Mouse (Mus musculus): ENCODE measurements around the gene Pde1a. TPM values are rescaled to one million over a fixed set of nuclear protein-coding genes. Genes with fewer than 3 reads are reported as not detected.

Gene Pde1a
- polyA plus RNA-seq, 1 experiment from 2014 or later, result 17.8 TPM

GRCm38 (mm10) chr2:80014161-80014560 is 115.1 kb downstream of the Pde1a start:
- no peak overlapping the region for H3K4me3 ChIP-seq (ENCODE audit: low read length)
- H3K27me3 ChIP-seq (ENCODE audit: insufficient read depth, low read length), result no peaks in the 10 kb centered on the region
- no peaks in the 10 kb centered on the region for H3K9me3 ChIP-seq (ENCODE audit: low read length)
- H3K9ac ChIP-seq (replicated peaks; ENCODE audit: low read length), result no peak overlapping the region
- H3K4me2 ChIP-seq (replicated peaks; ENCODE audit: low read depth, low read length), result no peak overlapping the region
- no peaks in the 10 kb centered on the region for H3K4me1 ChIP-seq (ENCODE audit: insufficient read depth, low read length)
- no peak overlapping the region for H3K27ac ChIP-seq (ENCODE audit: low read length)
- ATAC-seq (ENCODE audit: low FRiP score, low TSS enrichment), result no peak
- 91% methylated on average over 3 of the region's 3 CpGs for WGBS
- H3K36me3 ChIP-seq (ENCODE audit: insufficient read depth, low read length), result no peaks in the 10 kb centered on the region

GRCm38 (mm10) chr2:80013060-80013459 is 116.2 kb downstream of the Pde1a start:
- WGBS, result 38% methylated on average over 4 of the region's 4 CpGs
- Histone ChIP-seq H3K27me3 (ENCODE audit: insufficient read depth, low read length) (no peaks in the 10 kb centered on the region), H3K9me3 (ENCODE audit: low read length) (no peaks in the 10 kb centered on the region; the same call in 1 of the 2 replicates), H3K4me1 (ENCODE audit: insufficient read depth, low read length) (no peaks in the 10 kb centered on the region), H3K9ac (replicated peaks; ENCODE audit: low read length) (no peak overlapping the region), H3K4me3 (ENCODE audit: low read length) (no peak overlapping the region), H3K36me3 (ENCODE audit: insufficient read depth, low read length) (no peaks in the 10 kb centered on the region), H3K27ac (ENCODE audit: low read length) (no peak overlapping the region), H3K4me2 (replicated peaks; ENCODE audit: low read depth, low read length) (no peak overlapping the region)
- ATAC-seq (ENCODE audit: low FRiP score, low TSS enrichment), result 0 out of 2 replicates have a peak, but pooled peaks have one; percentile 51

GRCm38 (mm10) chr2:79999168-79999567 is 130.1 kb downstream of the Pde1a start:
- 87% methylated on average over 3 of the region's 3 CpGs for WGBS
- Histone ChIP-seq H3K36me3 (ENCODE audit: insufficient read depth, low read length) (no peaks in the 10 kb centered on the region), H3K9ac (replicated peaks; ENCODE audit: low read length) (no peak overlapping the region), H3K27ac (ENCODE audit: low read length) (no peak overlapping the region), H3K4me1 (ENCODE audit: insufficient read depth, low read length) (no peaks in the 10 kb centered on the region), H3K4me3 (ENCODE audit: low read length) (no peak overlapping the region), H3K4me2 (replicated peaks; ENCODE audit: low read depth, low read length) (no peak overlapping the region), H3K27me3 (ENCODE audit: insufficient read depth, low read length) (no peaks in the 10 kb centered on the region), H3K9me3 (ENCODE audit: low read length) (no peaks in the 10 kb centered on the region)
- no peak for ATAC-seq (ENCODE audit: low FRiP score, low TSS enrichment)

- 63% methylated on average over 2 of the region's 2 CpGs for whole genome bisulfite sequencing
- no peak overlapping the region for H3K9ac ChIP-seq (replicated peaks; ENCODE audit: low read length)
- H3K4me3 ChIP-seq (ENCODE audit: low read length), result no peak overlapping the region
- no peaks in the 10 kb centered on the region for H3K4me1 ChIP-seq (ENCODE audit: insufficient read depth, low read length)
- no peak overlapping the region for H3K4me2 ChIP-seq (replicated peaks; ENCODE audit: low read depth, low read length)
- ATAC-seq (ENCODE audit: low FRiP score, low TSS enrichment), result no peak
- H3K9me3 ChIP-seq (ENCODE audit: low read length), result no peaks in the 10 kb centered on the region
- no peak overlapping the region for H3K27ac ChIP-seq (ENCODE audit: low read length)
- no peaks in the 10 kb centered on the region for H3K27me3 ChIP-seq (ENCODE audit: insufficient read depth, low read length)
- no peaks in the 10 kb centered on the region for H3K36me3 ChIP-seq (ENCODE audit: insufficient read depth, low read length)
Observed at GRCm38 (mm10) chr2:79998460-79998859, 130.8 kb downstream of the Pde1a start.

- Histone ChIP-seq H3K4me2 (replicated peaks; ENCODE audit: low read depth, low read length) (no peak overlapping the region), H3K27ac (ENCODE audit: low read length) (no peak overlapping the region), H3K4me3 (ENCODE audit: low read length) (no peak overlapping the region), H3K4me1 (ENCODE audit: insufficient read depth, low read length) (no peaks in the 10 kb centered on the region), H3K27me3 (ENCODE audit: insufficient read depth, low read length) (no peaks in the 10 kb centered on the region), H3K36me3 (ENCODE audit: insufficient read depth, low read length) (no peaks in the 10 kb centered on the region), H3K9ac (replicated peaks; ENCODE audit: low read length) (no peak overlapping the region), H3K9me3 (ENCODE audit: low read length) (no peaks in the 10 kb centered on the region)
- 0 out of 2 replicates have a peak, but pooled peaks have one; percentile 51 for ATAC-seq (ENCODE audit: low FRiP score, low TSS enrichment)
- WGBS, result 68% methylated on average over 6 of the region's 6 CpGs
Observed at GRCm38 (mm10) chr2:79991642-79992041, 137.6 kb downstream of the Pde1a start.

GRCm38 (mm10) chr2:79983778-79984177 is 145.5 kb downstream of the Pde1a start:
- Histone ChIP-seq H3K9ac (replicated peaks; ENCODE audit: low read length) (no peak overlapping the region), H3K4me1 (ENCODE audit: insufficient read depth, low read length) (peaks cover 11% of the 10 kb centered on the region; the same call in 1 of the 2 replicates), H3K9me3 (ENCODE audit: low read length) (no peaks in the 10 kb centered on the region), H3K4me3 (ENCODE audit: low read length) (no peak overlapping the region), H3K27ac (ENCODE audit: low read length) (peak overlapping the region; percentile 46; the same call in 1 of the 2 replicates), H3K36me3 (ENCODE audit: insufficient read depth, low read length) (no peaks in the 10 kb centered on the region), H3K27me3 (ENCODE audit: insufficient read depth, low read length) (no peaks in the 10 kb centered on the region), H3K4me2 (replicated peaks; ENCODE audit: low read depth, low read length) (no peak overlapping the region)
- no peak for ATAC-seq (ENCODE audit: low FRiP score, low TSS enrichment)
- WGBS, result 64% methylated on average over 4 of the region's 4 CpGs

GRCm38 (mm10) chr2:79983222-79983632 is 146.0 kb downstream of the Pde1a start:
- no peaks in the 10 kb centered on the region for H3K36me3 ChIP-seq (ENCODE audit: insufficient read depth, low read length)
- H3K4me3 ChIP-seq (ENCODE audit: low read length), result no peak overlapping the region
- H3K9me3 ChIP-seq (ENCODE audit: low read length), result no peaks in the 10 kb centered on the region
- H3K27me3 ChIP-seq (ENCODE audit: insufficient read depth, low read length), result no peaks in the 10 kb centered on the region
- H3K27ac ChIP-seq (ENCODE audit: low read length), result peak overlapping the region; percentile 59; the same call in 1 of the 2 replicates
- peak; percentile 87 for ATAC-seq (ENCODE audit: low FRiP score, low TSS enrichment)
- H3K4me2 ChIP-seq (replicated peaks; ENCODE audit: low read depth, low read length), result no peak overlapping the region
- peaks cover 13% of the 10 kb centered on the region; the same call in 1 of the 2 replicates for H3K4me1 ChIP-seq (ENCODE audit: insufficient read depth, low read length)
- no peak overlapping the region for H3K9ac ChIP-seq (replicated peaks; ENCODE audit: low read length)
- WGBS, result 34% methylated on average over 9 of the region's 9 CpGs

- Histone ChIP-seq H3K4me3 (ENCODE audit: low read length) (no peak overlapping the region), H3K4me1 (ENCODE audit: insufficient read depth, low read length) (peaks cover 21% of the 10 kb centered on the region), H3K9ac (replicated peaks; ENCODE audit: low read length) (no peak overlapping the region), H3K4me2 (replicated peaks; ENCODE audit: low read depth, low read length) (no peak overlapping the region), H3K27me3 (ENCODE audit: insufficient read depth, low read length) (no peaks in the 10 kb centered on the region), H3K36me3 (ENCODE audit: insufficient read depth, low read length) (no peaks in the 10 kb centered on the region), H3K9me3 (ENCODE audit: low read length) (no peaks in the 10 kb centered on the region), H3K27ac (ENCODE audit: low read length) (no peak overlapping the region)
- 89% methylated on average over 3 of the region's 3 CpGs for WGBS
- ATAC-seq (ENCODE audit: low FRiP score, low TSS enrichment), result 0 out of 2 replicates have a peak, but pooled peaks have one; percentile 37
Observed at GRCm38 (mm10) chr2:79981781-79982180, 147.5 kb downstream of the Pde1a start.

- no peaks in the 10 kb centered on the region for H3K9me3 ChIP-seq (ENCODE audit: low read length)
- 71% methylated on average over 1 of the region's 1 CpGs for WGBS
- H3K4me3 ChIP-seq (ENCODE audit: low read length), result no peak overlapping the region
- ATAC-seq (ENCODE audit: low FRiP score, low TSS enrichment), result no peak
- no peaks in the 10 kb centered on the region for H3K27me3 ChIP-seq (ENCODE audit: insufficient read depth, low read length)
- H3K36me3 ChIP-seq (ENCODE audit: insufficient read depth, low read length), result no peaks in the 10 kb centered on the region
- peaks cover 24% of the 10 kb centered on the region for H3K4me1 ChIP-seq (ENCODE audit: insufficient read depth, low read length)
- H3K4me2 ChIP-seq (replicated peaks; ENCODE audit: low read depth, low read length), result no peak overlapping the region
- H3K27ac ChIP-seq (ENCODE audit: low read length), result no peak overlapping the region
- no peak overlapping the region for H3K9ac ChIP-seq (replicated peaks; ENCODE audit: low read length)
Observed at GRCm38 (mm10) chr2:79978992-79979391, 150.3 kb downstream of the Pde1a start.

GRCm38 (mm10) chr2:79977259-79977658 is 152.0 kb downstream of the Pde1a start:
- no peaks in the 10 kb centered on the region for H3K9me3 ChIP-seq (ENCODE audit: low read length)
- ATAC-seq (ENCODE audit: low FRiP score, low TSS enrichment), result no peak
- H3K4me1 ChIP-seq (ENCODE audit: insufficient read depth, low read length), result peaks cover 16% of the 10 kb centered on the region
- peak overlapping the region; percentile 27; the same call in 1 of the 2 replicates for H3K27ac ChIP-seq (ENCODE audit: low read length)
- no peaks in the 10 kb centered on the region for H3K27me3 ChIP-seq (ENCODE audit: insufficient read depth, low read length)
- no peak overlapping the region for H3K9ac ChIP-seq (replicated peaks; ENCODE audit: low read length)
- H3K4me3 ChIP-seq (ENCODE audit: low read length), result no peak overlapping the region
- 53% methylated on average over 5 of the region's 5 CpGs for WGBS
- no peaks in the 10 kb centered on the region for H3K36me3 ChIP-seq (ENCODE audit: insufficient read depth, low read length)
- H3K4me2 ChIP-seq (replicated peaks; ENCODE audit: low read depth, low read length), result no peak overlapping the region
